Mouse (Mus musculus) retina, postnatal 1 day (tissue): ENCODE results near the gene Epc2.
A peak's percentile ranks its signal among the peaks of the same experiment; 100 is the strongest.

Experiments
- DNase-seq: peaks from one replicate; pipeline ENCODE4 v3.0.0-alpha.2; 2012

Gene Epc2

GRCm38 (mm10) chr2:49450931-49451636 lies at the start of gene Epc2:
Epc2 (plus strand) TSS chr2:49451486.
- DNase-seq = peak; percentile 94

GRCm38 (mm10) chr2:49405954-49406353 lies 45.3 kb upstream of the Epc2 start:
- DNase-seq = no peak

GRCm38 (mm10) chr2:49411685-49412084 lies 39.6 kb upstream of the Epc2 start:
- no peak for DNase-seq

GRCm38 (mm10) chr2:49412576-49412975 lies 38.7 kb upstream of the Epc2 start:
- DNase-seq = no peak

- peak; percentile 16 for DNase-seq
These were observed 35.4 kb upstream of the Epc2 start for GRCm38 (mm10) chr2:49415868-49416267.

GRCm38 (mm10) chr2:49417018-49417604 lies 34.2 kb upstream of the Epc2 start:
- no peak for DNase-seq

- DNase-seq = no peak
These were observed 30.9 kb upstream of the Epc2 start for GRCm38 (mm10) chr2:49420396-49420795.

- no peak for DNase-seq
These were observed 27.4 kb upstream of the Epc2 start for GRCm38 (mm10) chr2:49423857-49424256.

- DNase-seq = no peak
These were observed 26.5 kb upstream of the Epc2 start for GRCm38 (mm10) chr2:49424788-49425187.

- DNase-seq = peak; percentile 46
These were observed 25.1 kb upstream of the Epc2 start for GRCm38 (mm10) chr2:49426175-49426574.

- DNase-seq = no peak
These were observed 20.3 kb upstream of the Epc2 start for GRCm38 (mm10) chr2:49431015-49431414.

- DNase-seq = peak; percentile 40
These were observed 18.1 kb upstream of the Epc2 start for GRCm38 (mm10) chr2:49433211-49433610.

GRCm38 (mm10) chr2:49446238-49446637 lies 5.0 kb upstream of the Epc2 start:
- DNase-seq = no peak

GRCm38 (mm10) chr2:49447586-49448475 lies 3.5 kb upstream of the Epc2 start:
- peak; percentile 42 for DNase-seq

- no peak for DNase-seq
These were observed 819 bp upstream of the Epc2 start for GRCm38 (mm10) chr2:49450467-49450866.

- peak; percentile 96 for DNase-seq
These were observed 438 bp downstream of the Epc2 start for GRCm38 (mm10) chr2:49451637-49452211.

GRCm38 (mm10) chr2:49452451-49453081 lies 1.3 kb downstream of the Epc2 start:
- peak; percentile 88 for DNase-seq

GRCm38 (mm10) chr2:49457797-49458196 lies 6.5 kb downstream of the Epc2 start:
- DNase-seq = peak; percentile 42

- DNase-seq = no peak
These were observed 14.5 kb downstream of the Epc2 start for GRCm38 (mm10) chr2:49465672-49466222.

GRCm38 (mm10) chr2:49467038-49467437 lies 15.8 kb downstream of the Epc2 start:
- no peak for DNase-seq

GRCm38 (mm10) chr2:49471188-49471587 lies 19.9 kb downstream of the Epc2 start:
- no peak for DNase-seq

GRCm38 (mm10) chr2:49471641-49472355 lies 20.5 kb downstream of the Epc2 start:
- no peak for DNase-seq
